Mouse (Mus musculus): Measurements from ENCODE around the gene Hpd.
"Not testable (repeated sequence)": the region's sequence is repeated elsewhere in the genome, so short reads cannot be mapped to it uniquely, and the experiment has no call there.

The Hpd gene

DNA sequence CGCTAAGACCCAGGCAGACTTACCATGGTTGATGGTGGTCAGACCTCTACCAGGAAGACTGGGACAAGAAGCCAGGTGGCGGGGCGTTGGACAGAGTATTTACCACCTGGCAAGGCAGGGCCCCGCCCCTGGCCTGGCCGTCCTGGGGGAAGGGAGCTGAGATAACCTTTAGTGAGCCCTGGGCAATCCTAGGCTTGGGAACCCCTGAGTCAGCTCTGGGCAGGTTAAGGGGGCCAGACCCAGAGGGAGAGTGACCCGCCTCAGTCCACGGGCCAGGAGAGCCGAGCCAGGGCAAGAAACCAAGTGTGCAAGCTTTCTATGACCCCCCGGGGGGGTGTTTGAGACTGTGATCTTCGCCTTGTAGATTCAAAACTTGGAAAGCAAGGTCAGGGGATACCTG lies at the start of gene Hpd:
Gene Hpd (minus strand): TSS at position 77 of the 400 bp plus-strand sequence.
- no peak for DNase-seq (ENCODE audit: extremely low read depth, low read depth, low spot score)

DNA sequence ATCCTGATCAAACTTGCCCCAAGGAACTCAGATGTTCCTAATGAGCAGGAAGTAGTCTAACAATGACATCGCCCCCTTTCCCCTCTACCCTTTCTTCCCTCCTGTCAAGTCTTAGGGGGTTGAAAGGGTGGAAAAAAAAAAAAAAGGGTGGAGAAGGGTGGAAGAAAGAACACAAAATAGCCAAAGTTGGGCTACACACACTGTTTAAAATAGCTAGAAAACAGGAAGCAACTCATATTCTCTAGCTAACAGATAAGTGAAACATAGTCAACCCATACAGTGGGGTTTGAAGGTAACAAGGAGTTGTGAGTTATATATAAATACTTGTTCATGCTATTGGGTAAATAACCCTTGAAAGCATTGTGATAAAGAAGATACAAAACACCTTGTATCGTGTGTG lies 49.7 kb upstream of the Hpd start:
- no peak for DNase-seq (ENCODE audit: extremely low read depth, low read depth, low spot score)

DNA sequence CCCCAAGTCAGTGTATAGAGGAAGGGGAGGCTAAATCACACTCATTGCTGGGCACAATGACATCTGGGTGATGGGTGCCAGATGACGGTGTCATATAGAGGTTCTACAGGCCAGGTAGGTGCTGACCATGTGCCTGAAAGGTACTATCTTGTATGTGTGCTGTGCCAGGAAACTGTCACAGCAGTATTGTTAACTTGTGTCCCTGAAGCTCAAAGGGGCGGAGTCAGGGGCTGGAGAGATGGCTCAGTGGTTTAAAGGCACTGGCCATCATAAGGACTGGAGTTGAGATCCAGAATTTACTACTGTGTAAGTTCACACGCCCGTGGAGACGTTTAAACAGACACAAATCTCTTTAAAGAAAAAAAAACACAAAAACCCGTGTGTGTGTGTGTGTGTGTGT lies 46.8 kb upstream of the Hpd start:
- DNase-seq (ENCODE audit: extremely low read depth, low read depth, low spot score), result no peak

DNA sequence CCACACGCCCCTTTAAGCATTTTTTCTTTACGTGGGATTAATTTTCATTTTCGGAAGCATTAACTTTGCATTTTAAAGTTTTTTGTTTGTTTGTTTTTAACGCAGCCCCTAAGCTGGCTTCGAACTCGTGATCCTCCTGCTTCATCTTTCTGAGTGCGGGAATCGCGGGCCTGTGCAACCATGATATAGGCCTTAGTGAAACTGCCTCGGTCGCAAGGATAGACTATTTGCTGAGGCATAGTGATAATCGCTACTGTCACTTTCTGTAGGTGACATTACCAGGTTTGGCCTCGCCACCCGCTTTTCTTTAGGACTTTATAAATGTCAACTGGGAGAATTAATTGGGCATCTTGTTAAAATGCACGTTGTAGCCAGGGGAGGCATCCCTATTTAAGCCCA lies 46.0 kb upstream of the Hpd start:
- DNase-seq (ENCODE audit: extremely low read depth, low read depth, low spot score), result no peak

DNA sequence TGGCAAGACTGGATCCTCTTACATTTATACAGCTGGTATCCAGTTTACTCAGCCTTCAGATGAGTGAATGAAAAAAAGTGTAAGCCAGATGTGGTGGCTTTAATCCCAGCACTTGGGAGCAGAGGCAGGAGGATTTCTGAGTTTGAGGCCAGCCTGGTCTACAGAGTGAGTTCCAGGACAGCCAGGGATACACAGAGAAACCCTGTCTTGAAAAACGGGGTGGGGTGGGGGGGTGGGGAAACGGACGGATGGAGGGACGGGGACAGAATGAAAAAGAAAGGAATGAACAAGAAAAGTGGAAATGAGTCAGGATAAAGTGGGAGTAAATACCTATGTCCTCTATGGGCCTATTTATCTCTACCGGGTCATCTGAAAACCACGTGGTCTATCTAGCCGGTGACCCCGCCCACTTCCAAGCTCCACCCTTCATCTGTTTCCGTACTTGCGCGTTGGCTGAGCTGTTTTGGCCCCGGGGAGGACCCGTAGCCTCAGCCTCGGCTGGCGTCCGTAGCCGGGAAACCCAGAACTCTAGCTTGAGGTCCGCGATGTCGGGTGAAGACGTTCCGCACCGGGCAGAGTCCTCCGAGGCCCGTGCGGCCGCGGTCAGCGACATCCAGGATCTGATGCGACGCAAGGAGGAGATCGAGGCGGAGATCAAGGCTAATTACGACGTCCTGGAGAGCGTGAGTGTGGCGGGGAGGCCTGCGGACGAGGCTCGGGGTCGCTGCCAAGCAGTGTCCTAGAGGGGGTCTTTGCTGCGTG lies 45.4 kb upstream of the Hpd start:
- peak; percentile 50 for DNase-seq (ENCODE audit: extremely low read depth, low read depth, low spot score)

DNA sequence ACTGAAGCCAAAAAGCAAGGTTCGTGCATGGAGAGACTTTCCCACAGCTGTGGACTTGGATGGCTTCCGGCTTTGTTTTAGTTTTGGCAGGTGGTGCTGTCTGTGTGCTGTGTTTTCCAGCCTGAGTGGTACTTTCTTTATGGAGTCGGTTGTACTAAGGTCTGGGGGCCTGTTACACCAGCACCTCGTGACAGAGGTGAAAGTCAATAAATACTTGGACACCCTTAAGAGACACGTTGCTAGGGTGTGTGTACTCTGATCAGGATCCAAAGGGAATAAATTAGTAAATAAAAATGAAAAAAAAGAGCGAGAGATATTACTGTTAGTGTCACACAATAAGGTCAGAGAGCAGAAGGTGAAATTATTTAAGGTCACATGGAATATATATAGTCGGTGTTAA lies 44.3 kb upstream of the Hpd start:
- no peak for DNase-seq (ENCODE audit: extremely low read depth, low read depth, low spot score)

DNA sequence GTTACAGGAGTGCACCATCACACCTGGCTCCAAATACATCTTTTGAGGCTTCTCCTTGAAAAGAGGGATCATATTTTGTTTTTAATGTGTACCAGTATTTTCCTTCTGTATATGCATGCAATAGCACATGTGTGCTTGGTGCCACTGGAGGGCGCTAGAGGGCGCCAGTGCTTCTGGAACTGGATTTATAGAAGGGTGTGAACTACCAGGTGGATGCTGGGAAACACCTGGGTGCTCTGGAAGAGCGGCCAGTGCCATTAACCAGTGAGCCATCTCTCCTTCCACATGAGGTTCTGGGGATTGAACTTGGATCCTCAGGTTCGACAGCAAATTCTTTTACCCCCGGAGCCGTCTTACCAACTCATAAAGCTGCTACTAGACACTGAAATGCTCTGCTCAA lies 41.3 kb upstream of the Hpd start:
- DNase-seq (ENCODE audit: extremely low read depth, low read depth, low spot score), result not testable (repeated sequence)

DNA sequence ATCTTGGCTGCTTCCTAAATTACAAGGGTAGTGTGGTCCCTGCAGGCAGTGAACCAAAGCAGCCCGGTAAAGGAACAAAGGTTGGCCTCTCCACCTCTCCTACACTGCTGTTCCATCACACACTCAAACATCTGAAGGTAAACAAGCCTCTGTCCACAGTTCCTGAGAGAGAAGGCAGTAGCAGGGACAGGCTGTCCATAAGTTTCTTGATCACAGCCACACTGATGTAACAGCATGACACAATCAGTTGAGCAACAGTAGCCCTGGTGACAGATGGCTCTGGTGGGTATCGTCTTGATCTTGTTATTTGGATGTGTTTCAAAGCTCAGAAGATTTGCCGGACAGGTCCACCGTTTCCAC lies 40.5 kb upstream of the Hpd start:
- no peak for DNase-seq (ENCODE audit: extremely low read depth, low read depth, low spot score)

DNA sequence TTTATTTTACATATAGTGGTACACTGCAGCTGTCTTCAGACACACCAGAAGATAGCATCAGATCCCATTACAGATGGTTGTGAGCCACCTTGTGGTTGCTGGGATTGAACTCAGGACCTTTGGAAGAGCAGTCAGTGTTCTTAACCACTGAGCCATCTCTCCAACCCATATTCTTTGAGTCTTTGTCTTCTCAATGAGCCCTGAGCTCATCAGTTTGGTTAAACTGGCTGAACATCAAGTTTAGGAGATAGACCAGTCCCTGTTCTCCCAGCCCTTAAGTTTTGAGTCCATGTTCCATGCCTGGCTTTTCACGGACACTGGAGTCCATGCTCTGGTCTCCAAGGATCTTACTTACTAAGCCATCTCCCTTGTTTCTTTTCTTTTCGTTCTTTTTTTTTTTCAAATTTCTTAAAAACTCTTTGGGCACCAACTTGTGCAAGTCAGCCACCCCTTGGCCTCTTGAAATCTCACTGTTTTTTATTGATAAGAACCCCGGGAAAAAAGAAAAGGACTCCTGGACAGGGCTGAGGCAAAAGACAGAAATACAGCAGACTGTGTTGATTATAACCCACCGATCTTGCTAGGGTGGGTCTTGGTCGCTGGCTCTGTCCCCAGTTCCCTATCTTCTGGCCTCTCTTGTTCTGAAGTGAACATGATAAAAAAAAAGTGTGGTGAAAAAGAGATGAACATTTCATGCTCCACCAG lies 40.0 kb upstream of the Hpd start:
- DNase-seq (ENCODE audit: extremely low read depth, low read depth, low spot score), result not testable (repeated sequence)

DNA sequence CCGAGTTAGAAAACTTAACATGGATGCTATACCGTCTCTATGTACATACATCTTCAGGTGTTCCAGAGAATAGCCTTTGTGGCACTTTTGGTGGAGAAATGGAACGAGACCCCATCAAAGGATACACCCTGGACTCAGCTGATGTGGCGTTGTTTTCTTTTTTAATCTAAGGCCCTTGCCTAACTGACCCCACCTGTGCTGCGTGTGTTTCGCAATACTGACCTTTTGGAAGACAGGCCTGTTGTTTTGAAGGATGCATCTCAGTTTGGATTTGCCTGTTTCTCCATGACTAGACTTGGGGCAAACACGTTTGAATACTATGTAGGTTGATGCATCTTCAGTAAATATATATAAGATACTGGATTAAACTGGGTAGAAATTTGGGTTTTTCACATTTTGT lies 21.1 kb upstream of the Hpd start:
- not testable (repeated sequence) for DNase-seq (ENCODE audit: extremely low read depth, low read depth, low spot score)

DNA sequence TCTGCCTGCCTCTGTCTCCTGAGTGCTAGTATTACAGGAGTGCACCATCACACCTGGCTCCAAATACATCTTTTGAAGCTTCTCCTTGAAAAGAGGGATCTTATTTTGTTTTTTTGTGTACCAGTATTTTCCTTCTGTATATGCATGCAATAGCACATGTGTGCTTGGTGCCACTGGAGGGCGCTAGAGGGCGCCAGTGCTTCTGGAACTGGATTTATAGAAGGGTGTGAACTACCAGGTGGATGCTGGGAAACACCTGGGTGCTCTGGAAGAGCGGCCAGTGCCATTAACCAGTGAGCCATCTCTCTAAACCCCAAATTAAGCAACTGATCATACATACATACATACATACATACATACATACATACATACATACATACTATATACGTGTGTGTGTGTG lies 20.2 kb upstream of the Hpd start:
- DNase-seq (ENCODE audit: extremely low read depth, low read depth, low spot score), result not testable (repeated sequence)

DNA sequence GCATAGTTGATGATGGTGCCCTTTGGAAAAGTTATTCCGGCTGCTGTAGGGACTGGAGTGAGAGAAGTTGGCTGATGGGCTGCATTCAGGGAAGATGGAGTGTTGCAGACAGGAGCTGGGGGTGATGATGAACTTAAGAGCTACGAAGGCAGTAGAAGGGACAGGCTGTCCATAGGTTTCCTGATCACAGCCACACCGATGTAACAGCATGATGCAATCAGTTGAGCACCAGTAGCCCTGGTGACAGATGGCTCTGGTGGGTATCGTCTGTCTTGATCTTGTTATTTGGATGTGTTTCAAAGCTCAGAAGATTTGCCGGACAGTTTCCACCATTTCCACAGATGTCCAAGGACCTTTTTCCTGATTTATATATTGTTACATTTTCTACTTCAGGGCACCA lies 19.5 kb upstream of the Hpd start:
- DNase-seq (ENCODE audit: extremely low read depth, low read depth, low spot score), result no peak

DNA sequence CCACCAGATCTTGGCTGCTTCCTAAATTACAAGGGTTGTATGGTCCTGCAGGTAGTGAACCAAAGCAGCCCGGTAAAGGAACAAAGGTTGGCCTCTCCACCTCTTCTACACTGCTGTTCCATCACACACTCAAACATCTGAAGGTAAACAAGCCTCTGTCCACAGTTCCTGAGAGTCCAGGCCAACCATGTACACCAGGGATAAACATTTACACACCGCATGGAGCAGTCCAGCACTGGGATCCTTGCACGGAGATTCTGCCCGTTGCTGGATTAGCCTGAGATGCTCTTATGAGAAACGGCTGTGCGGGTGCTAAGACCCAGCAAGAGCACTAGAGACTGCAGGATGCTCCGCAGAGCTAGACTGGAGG lies 19.0 kb upstream of the Hpd start:
- DNase-seq (ENCODE audit: extremely low read depth, low read depth, low spot score), result no peak

DNA sequence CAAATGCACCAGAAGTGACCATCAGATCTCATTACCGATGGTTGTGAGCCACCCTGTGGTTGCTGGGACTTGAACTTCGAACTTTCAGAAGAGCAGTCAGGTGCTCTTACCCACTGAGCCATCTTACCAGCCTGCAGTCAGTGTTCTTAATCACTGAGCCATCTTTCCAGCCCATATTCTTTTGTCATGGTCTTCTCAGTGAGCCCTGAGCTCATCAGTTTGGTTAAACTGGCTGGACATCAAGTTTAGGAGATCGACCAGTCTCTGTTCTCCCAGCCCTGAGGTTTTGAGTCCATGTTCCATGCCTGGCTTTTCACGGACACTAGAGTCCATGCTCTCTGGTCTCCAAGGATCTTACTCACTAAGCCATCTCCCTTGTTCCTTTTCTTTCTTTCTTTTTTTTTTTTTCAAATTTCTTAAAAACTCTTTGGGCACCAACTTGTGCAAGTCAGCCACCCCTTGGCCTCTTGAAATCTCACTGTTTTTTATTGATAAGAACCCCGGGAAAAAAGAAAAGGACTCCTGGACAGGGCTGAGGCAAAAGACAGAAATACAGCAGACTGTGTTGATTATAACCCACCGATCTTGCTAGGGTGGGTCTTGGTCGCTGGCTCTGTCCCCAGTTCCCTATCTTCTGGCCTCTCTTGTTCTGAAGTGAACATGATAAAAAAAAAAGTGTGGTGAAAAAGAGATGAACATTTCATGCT lies 18.4 kb upstream of the Hpd start:
- not testable (repeated sequence) for DNase-seq (ENCODE audit: extremely low read depth, low read depth, low spot score)

DNA sequence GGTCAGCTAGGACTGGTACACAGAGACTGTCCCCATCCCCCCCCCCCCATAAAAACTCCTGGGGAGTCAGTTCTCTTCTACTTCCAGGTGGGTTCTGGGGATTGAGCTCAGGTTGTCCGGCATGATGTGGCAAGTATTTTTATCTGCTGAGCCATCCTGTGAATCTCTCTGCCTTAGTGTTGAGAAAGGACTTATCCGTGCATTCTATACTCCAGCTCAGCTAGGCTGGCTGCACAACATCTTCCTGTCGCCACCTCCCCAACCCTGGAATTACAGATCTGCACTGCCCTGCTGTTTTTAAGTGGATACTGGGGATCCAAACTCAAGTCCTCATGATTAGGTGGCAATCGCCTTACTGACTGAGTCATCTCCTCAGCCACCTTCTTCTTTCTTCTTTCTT lies 16.0 kb upstream of the Hpd start:
- DNase-seq (ENCODE audit: extremely low read depth, low read depth, low spot score), result no peak

DNA sequence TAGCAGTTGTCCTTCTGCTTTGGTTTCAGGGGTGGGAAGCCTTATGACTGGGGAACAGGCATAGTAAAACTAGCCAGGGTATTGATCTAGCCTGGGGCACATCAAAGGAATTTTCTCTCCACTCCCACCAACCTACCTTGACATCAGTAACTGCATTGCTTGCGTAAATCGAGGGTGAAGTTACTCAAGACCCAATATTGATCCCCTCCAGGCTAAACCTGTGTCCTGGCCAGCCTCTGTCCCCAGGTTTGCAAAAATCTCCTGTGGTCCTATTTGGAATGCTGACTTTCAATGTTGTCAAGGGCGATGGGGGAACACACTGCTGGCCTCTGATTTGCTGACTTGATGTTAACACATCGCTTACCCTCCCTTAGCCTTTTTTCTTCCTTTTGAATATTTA lies 14.2 kb upstream of the Hpd start:
- DNase-seq (ENCODE audit: extremely low read depth, low read depth, low spot score), result no peak

DNA sequence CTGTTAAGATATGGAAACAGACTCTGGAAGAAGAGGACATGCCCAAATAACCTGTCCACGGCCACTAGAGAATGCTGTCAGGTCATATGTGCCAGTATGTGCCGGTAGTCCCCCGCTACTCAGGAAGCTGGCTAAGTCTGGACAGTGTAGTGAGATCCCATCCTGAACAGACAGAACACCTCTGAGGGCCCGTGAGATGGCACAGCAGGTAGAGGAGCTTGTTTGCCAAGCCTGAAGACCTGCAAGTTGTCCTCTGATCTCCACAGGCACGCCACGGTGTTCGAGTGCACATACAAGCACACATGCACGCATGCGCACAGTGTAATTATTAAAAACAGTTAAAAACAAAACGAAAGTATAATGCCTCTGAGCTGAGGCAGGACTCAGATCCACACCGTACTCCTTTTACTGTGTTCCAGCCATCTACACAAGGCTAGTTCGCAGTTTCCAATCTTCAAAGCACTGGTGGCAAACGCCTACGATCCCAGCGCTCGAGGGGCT lies 13.0 kb upstream of the Hpd start:
- no peak for DNase-seq (ENCODE audit: extremely low read depth, low read depth, low spot score)

DNA sequence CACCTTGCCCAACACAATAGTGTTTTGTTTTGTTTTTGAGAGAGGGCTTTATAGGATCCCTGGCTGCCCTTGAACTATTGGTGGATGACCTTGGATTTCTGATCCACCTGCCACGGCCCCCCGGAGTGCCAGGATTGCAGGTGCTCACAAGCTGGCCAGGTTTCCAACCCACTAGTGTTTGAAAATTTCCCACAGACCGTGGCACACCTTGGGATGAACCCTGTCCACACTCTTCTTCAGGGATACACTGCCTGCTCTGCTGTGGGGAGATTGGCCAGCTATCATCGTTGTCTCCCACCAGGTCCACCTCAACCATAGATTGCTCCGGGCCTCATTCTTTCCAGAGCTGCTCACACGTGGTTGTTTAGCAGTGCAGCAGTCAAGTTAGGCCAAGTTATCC lies 12.3 kb upstream of the Hpd start:
- DNase-seq (ENCODE audit: extremely low read depth, low read depth, low spot score), result no peak

DNA sequence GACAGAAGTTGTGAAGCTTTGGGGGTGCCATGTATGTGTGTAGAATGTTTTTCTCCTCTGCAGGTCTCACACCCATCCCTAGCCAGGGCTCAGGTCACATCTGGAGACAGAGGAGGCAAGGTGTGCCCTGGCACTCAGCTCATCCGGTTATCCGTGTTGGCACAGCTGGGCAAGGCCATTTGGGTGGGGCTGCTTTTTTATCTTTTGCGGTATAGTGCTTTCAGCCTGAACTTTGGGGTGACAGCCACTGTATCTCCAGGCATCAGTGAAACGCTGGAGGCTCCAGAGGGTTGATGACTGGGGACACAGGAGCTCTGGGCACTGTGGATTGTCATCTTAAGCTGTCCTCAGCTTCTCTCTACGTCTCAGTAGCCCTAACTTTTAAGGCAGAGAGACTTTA lies 10.9 kb upstream of the Hpd start:
- no peak for DNase-seq (ENCODE audit: extremely low read depth, low read depth, low spot score)

DNA sequence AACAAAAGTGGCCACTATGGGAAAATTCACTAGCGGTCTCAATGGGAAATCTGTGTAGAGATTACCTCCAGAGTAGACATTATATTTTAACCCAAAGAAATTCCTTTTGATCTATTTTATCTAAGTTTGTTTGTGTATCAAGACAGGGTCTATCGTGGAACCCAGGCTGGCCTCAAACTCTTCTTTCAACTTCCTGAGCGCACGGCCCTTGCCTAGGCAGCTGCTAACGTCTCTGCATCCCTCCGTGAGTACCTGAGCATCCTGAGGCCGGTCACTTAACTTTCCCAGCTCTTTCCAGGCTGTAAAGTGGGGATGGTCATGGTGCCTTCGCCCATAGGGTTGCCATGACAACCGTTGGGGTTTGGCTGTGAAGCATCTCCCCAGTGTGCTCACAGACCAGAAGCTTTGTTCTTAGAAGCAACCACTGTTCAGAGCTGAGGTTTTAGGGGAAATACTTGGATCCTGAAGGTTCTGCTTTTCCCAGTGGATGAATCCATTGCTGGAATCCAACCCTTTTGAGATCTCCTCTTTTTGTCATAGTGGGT lies 10.2 kb upstream of the Hpd start:
- DNase-seq (ENCODE audit: extremely low read depth, low read depth, low spot score), result no peak

DNA sequence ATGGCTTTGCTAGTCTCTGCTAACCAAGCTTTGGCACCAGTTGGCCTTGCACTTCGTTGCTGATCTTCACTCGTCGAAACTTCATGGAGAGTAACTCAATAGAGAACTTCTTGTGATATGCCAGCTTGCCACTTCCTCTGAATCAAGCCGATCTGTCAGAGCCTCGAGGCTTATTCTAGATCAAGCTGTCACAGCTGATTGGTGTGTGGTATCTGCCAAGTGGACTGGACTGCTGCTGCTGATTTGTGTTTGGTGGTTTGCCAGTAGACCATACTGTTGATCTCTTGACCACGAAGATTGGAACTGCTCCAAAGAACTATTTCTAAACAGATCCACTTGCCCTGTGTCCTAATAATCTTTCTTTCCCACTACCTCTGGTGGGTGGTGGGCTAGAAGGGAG lies 8.9 kb upstream of the Hpd start:
- no peak for DNase-seq (ENCODE audit: extremely low read depth, low read depth, low spot score)

DNA sequence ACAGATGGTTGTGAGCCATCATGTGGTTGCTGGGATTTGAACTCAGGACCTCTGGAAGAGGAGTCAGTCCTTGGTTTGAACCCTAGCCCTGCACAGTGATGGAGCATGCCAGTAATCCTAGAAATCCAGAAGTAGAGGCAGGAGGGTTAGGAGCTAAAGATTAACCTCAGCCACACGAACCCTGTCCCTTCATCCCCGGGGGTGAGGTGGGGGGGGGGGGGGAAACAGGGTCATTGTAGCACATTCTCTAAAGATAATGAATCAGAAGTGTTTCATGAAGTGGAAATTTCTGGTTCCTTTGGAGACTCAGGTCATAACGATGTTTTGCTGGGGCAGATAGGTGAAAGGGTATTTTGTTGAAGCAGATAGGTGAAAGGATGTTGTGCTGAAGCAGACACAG lies 8.4 kb upstream of the Hpd start:
- no peak for DNase-seq (ENCODE audit: extremely low read depth, low read depth, low spot score)
